Mouse (Mus musculus) E14TG2a.4 (cell line): ENCODE measurements around the gene Pigr.

Source experiments
- CTCF ChIP-seq: conservative IDR thresholded peaks from 2 replicates; pipeline ENCODE4 v1.5.1; 2014; ENCODE audit warnings: low read length
- NANOG ChIP-seq: IDR thresholded peaks from 2 replicates; pipeline ENCODE4 v1.6.1; 2014; ENCODE audit warnings: borderline replicate concordance, low read length, mixed read lengths
- POU5F1 ChIP-seq: IDR thresholded peaks from 2 replicates; pipeline ENCODE4 v1.6.1; 2014; ENCODE audit warnings: low read length, borderline replicate concordance

DNA sequence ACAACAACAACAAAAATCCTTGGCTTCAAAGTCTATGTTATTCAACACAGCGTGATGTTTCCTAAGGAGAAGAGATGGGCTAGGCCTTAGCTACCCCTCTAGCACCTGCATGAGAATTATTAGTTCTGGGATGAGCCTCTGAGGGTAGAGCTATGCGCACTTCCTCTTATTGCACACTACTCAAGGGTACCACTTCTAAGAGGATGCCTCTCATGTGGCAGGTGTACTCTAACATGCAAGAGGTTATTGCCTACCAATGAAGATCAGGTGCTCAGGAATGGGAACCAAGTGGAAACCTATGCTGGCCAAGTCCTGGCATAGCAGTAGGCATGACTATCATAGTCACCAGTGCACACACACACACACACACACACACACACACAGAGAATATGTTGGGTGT lies 27.1 kb upstream of the Pigr start:
- TF ChIP-seq CTCF (no peak), POU5F1 (no peak), NANOG (no peak)
